Mouse (Mus musculus): ENCODE measurements around the gene Ndufb5. TPM values are rescaled to one million over a fixed set of nuclear protein-coding genes. Genes with fewer than 3 reads are reported as not detected.

Ndufb5 gene
- polyA plus RNA-seq, 1 experiment from 2014 or later, result 309 TPM

Other genes with a start within 250 kb of the Ndufb5 start
- gene Kcnmb3, start 244.8 kb upstream of the Ndufb5 start, polyA plus RNA-seq (2014; fragmentation: Nextera tagmentation; extraction: Ambion mirVana), result 0.08 and 0.15 TPM in 2 replicates
- 42.1 and 50.3 TPM in 2 replicates for gene Zfp639, start 226.7 kb upstream of the Ndufb5 start, polyA plus RNA-seq (2014; fragmentation: Nextera tagmentation; extraction: Ambion mirVana)
- 29.7 and 31.2 TPM in 2 replicates for gene Mfn1, start 207.5 kb upstream of the Ndufb5 start, polyA plus RNA-seq (2014; fragmentation: Nextera tagmentation; extraction: Ambion mirVana)
- 42.3 and 48.6 TPM in 2 replicates for gene Gnb4, start 120.4 kb upstream of the Ndufb5 start, polyA plus RNA-seq (2014; fragmentation: Nextera tagmentation; extraction: Ambion mirVana)
- gene Actl6a, start 30.7 kb upstream of the Ndufb5 start, polyA plus RNA-seq (2014; fragmentation: Nextera tagmentation; extraction: Ambion mirVana), result 262 and 280 TPM in 2 replicates
- gene Mrpl47, start 615 bp downstream of the Ndufb5 start, polyA plus RNA-seq (2014; fragmentation: Nextera tagmentation; extraction: Ambion mirVana), result 46.7 and 50.0 TPM in 2 replicates
- gene Usp13, start 80.6 kb downstream of the Ndufb5 start, polyA plus RNA-seq (2014; fragmentation: Nextera tagmentation; extraction: Ambion mirVana), result 5.7 and 6.4 TPM in 2 replicates

All from midbrain, embryonic 11.5 days (tissue).